Mouse (Mus musculus) neural tube, embryonic 14.5 days (tissue): Measurements from ENCODE around the gene Stk38l. TPM values are rescaled to one million over a fixed set of nuclear protein-coding genes. Genes with fewer than 3 reads are reported as not detected.

Experiments used
- ATAC-seq: fragments of 200-750 bp; cut with Nextera tagmentation; 2 replicates; pipeline ENCODE4 v1.8.0; 2017; ENCODE audit warnings: low read depth, mild to moderate bottlenecking, moderate TSS enrichment, moderate library complexity
- H3K27ac ChIP-seq: fragments of 300-500 bp; sonication (generic); 2 replicates; pipeline ENCODE4 v1.5.1; 2014; ENCODE audit warnings: low read depth, mild to moderate bottlenecking, control low read depth, low read length, moderate library complexity, mixed read lengths
- H3K27me3 ChIP-seq: fragments of 300-500 bp; sonication (generic); 2 replicates; pipeline ENCODE4 v1.6.1; 2014; ENCODE audit warnings: low read length; ENCODE audit not compliant: control insufficient read depth, insufficient read depth
- H3K36me3 ChIP-seq: fragments of 300-500 bp; sonication (generic); 2 replicates; pipeline ENCODE4 v1.6.1; 2014; ENCODE audit warnings: low read length, mixed read lengths; ENCODE audit not compliant: control insufficient read depth, insufficient read depth
- H3K4me1 ChIP-seq: fragments of 300-500 bp; sonication (generic); 2 replicates; pipeline ENCODE4 v1.6.1; 2014; ENCODE audit warnings: low read length; ENCODE audit not compliant: control insufficient read depth, insufficient read depth
- H3K4me2 ChIP-seq: fragments of 300-500 bp; sonication (generic); 2 replicates; pipeline ENCODE4 v1.6.1; 2014; ENCODE audit warnings: mild to moderate bottlenecking, low read depth, low read length, control low read depth
- H3K4me3 ChIP-seq: fragments of 300-500 bp; sonication (generic); 2 replicates; pipeline ENCODE4 v1.5.1; 2014; ENCODE audit warnings: low read depth, low read length, control low read depth, mixed read lengths
- H3K9ac ChIP-seq: fragments of 300-500 bp; sonication (generic); replicated peaks from 2 replicates; pipeline ENCODE4 v1.6.1; 2014; ENCODE audit warnings: low read depth, mild to moderate bottlenecking, control low read depth, low read length, mixed read lengths
- H3K9me3 ChIP-seq: fragments of 300-500 bp; sonication (generic); 2 replicates; pipeline ENCODE4 v1.6.1; 2016; ENCODE audit warnings: low read length; ENCODE audit not compliant: control insufficient read depth
- WGBS: fragments of 180-500 bp; shearing (Covaris S2); extraction: QIAGEN DNeasy Blood & Tissue Kit; methylation state at CpG from one replicate; pipeline ENCODE4 v1.1.7; 2014; 5-methylcytosine and 5-hydroxymethylcytosine counted together
- polyA plus RNA-seq: library from polyadenylated mRNA; unstranded; fragments of >200 nt; fragmentation: Nextera tagmentation; extraction: Ambion mirVana; gene quantifications from 2 replicates; pipeline ENCODE4 v1.2.1, GENCODE M21; 2014

Stk38l gene
- polyA plus RNA-seq, 1 experiment from 2014 or later: 13.9 TPM

DNA sequence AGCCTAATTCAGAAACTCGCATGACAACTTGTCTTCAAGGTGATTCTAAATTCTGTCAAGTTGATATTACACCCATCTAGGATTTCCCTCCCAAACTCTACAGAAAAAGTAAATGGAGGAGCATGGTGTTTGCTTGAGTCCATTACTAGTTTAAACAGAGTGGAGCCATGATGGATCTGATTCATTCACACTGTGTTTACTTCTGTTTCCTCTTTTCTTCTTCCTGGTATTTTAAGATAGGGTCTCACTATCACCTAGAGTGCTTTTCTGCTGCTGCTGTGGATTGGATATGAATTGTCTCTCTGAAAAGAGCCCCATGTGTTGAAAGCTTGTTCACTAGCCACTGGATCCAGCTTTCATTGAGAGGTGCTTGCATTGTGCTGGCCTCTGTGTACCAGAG, 20.4 kb downstream of the Stk38l start:
- H3K4me3 ChIP-seq: no peak overlapping the region
- no peak overlapping the region for H3K27ac ChIP-seq
- no peak overlapping the region for H3K9ac ChIP-seq
- H3K9me3 ChIP-seq: no peaks in the 10 kb centered on the region
- 91% methylated on average over 1 of the region's 1 CpGs for WGBS
- no peak overlapping the region for H3K4me2 ChIP-seq
- no peak for ATAC-seq
- no peaks in the 10 kb centered on the region for H3K27me3 ChIP-seq
- H3K36me3 ChIP-seq: no peaks in the 10 kb centered on the region
- no peaks in the 10 kb centered on the region for H3K4me1 ChIP-seq

DNA sequence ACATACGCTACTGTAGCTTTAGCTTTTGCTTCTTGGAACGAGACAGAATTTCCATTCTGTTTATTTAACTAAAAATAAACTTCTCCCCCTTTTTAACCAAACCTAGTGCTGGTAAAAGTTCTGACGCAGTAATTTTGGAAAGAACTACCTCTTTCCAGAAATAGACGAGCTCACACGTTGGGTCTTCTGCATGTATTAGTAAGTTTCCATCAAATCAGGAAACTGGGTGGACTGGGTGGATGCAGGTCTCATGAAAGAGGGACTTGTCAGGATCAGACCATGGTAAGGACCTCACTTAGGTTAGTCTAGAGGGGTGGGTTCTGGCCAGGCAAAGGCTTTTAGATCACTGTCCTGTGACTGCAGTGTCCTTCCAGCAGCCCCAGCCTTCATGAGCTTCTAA, 21.8 kb downstream of the Stk38l start:
- no peak overlapping the region for H3K4me2 ChIP-seq
- no peaks in the 10 kb centered on the region for H3K36me3 ChIP-seq
- H3K27ac ChIP-seq: no peak overlapping the region
- no peaks in the 10 kb centered on the region for H3K9me3 ChIP-seq
- no peak overlapping the region for H3K4me3 ChIP-seq
- no peaks in the 10 kb centered on the region for H3K27me3 ChIP-seq
- WGBS: 81% methylated on average over 5 of the region's 5 CpGs
- H3K9ac ChIP-seq: no peak overlapping the region
- H3K4me1 ChIP-seq: no peaks in the 10 kb centered on the region
- ATAC-seq: no peak

DNA sequence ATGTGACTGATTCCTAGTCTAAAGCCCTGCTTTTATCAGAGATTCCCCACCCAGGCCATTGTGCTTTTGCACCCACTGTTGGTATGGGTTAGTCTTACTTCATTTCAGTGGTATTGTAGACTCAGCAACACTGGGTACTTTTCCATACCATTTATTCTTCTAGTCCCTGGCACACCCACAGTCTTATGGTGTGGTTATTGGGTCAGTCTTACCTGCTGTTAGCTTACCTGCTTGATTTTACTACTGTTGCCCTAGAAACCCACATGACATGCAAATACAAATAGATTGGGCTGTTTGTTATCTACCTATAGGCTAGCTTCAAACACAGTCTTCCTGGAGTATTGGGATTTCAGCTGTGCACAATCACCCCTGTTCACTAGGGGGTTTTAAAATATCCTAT, 22.3 kb downstream of the Stk38l start:
- H3K27ac ChIP-seq: no peak overlapping the region
- no peaks in the 10 kb centered on the region for H3K9me3 ChIP-seq
- H3K9ac ChIP-seq: no peak overlapping the region
- no peaks in the 10 kb centered on the region for H3K4me1 ChIP-seq
- H3K4me3 ChIP-seq: no peak overlapping the region
- ATAC-seq: no peak
- H3K4me2 ChIP-seq: no peak overlapping the region
- no peaks in the 10 kb centered on the region for H3K27me3 ChIP-seq
- no peaks in the 10 kb centered on the region for H3K36me3 ChIP-seq

DNA sequence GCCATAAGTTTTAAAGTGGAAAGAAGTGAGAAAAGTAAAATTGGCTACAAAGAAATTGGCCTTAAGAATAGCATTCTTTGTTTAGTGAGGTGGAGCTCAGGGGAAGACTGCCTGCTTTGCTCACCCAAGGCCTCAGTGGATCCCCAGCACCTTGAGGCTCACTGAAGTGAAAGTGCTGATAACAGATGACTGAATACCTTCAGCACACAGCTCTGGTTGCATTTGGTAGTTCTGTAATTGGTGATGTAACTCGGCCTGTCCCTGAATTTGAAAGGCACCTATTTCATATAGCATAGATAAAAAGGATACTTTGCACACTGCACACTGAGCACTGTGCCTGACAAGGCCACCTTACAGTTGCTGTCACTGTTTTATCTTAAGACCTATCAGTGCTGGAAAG, 23.5 kb downstream of the Stk38l start:
- Histone ChIP-seq H3K9me3 (no peaks in the 10 kb centered on the region), H3K4me2 (no peak overlapping the region), H3K27ac (no peak overlapping the region), H3K36me3 (no peaks in the 10 kb centered on the region), H3K9ac (no peak overlapping the region), H3K4me1 (no peaks in the 10 kb centered on the region), H3K4me3 (no peak overlapping the region), H3K27me3 (no peaks in the 10 kb centered on the region)
- ATAC-seq: no peak
- WGBS: 88% methylated on average over 1 of the region's 1 CpGs

DNA sequence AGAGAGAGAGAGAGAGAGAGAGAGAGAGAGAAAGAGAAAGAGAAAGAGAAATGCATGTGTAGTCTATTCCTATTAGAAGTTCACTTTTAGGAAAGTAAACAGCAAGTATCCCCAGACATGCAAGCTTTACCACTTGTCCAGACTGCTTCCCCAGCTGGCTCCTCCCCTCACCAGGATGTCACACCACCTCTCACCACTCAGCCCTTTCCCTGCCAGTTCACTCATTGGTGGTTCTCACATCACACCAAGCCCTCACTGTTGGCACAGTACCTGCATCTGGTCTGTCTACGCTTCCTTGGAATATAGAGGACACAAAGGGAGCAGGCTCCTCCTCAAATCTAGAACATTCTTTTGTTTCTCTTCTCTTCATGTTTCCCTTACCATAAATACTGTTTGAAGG, 26.9 kb downstream of the Stk38l start:
- Histone ChIP-seq H3K27ac (no peak overlapping the region), H3K9ac (no peak overlapping the region), H3K9me3 (no peaks in the 10 kb centered on the region), H3K27me3 (no peaks in the 10 kb centered on the region), H3K36me3 (no peaks in the 10 kb centered on the region), H3K4me1 (0 out of 2 replicates have a peak, but pooled peaks cover 5% of the 10 kb centered on the region), H3K4me3 (no peak overlapping the region), H3K4me2 (no peak overlapping the region)
- WGBS: 58% methylated on average over 1 of the region's 1 CpGs
- ATAC-seq: no peak

GRCm38 (mm10) chr6:146752178-146752577, 27.4 kb downstream of the Stk38l start:
- Histone ChIP-seq H3K4me1 (0 out of 2 replicates have a peak, but pooled peaks cover 5% of the 10 kb centered on the region), H3K27me3 (no peaks in the 10 kb centered on the region), H3K4me3 (no peak overlapping the region), H3K27ac (no peak overlapping the region), H3K36me3 (no peaks in the 10 kb centered on the region), H3K9me3 (no peaks in the 10 kb centered on the region), H3K9ac (no peak overlapping the region), H3K4me2 (no peak overlapping the region)
- no peak for ATAC-seq
- 86% methylated on average over 2 of the region's 2 CpGs for WGBS

DNA sequence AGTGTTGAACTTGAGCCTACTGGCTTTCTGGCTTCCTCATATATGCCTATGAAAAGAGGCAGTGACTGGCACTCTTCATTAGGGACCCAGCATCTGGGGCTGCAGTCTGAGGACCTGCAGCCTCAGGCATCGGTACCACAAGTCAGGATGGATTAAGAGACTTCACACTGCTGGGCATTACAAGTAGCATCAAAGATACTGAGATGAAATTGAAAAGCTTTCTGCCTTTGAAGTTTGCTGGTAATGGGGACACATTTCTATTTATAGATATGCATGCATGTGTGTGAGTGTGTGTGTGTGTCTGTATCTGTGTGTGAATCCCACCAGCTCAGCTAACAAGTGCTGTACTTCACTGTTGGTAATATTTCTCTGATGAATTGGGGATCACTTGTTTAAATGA, 27.8 kb downstream of the Stk38l start:
- 82% methylated on average over 1 of the region's 1 CpGs for WGBS
- ATAC-seq: no peak

DNA sequence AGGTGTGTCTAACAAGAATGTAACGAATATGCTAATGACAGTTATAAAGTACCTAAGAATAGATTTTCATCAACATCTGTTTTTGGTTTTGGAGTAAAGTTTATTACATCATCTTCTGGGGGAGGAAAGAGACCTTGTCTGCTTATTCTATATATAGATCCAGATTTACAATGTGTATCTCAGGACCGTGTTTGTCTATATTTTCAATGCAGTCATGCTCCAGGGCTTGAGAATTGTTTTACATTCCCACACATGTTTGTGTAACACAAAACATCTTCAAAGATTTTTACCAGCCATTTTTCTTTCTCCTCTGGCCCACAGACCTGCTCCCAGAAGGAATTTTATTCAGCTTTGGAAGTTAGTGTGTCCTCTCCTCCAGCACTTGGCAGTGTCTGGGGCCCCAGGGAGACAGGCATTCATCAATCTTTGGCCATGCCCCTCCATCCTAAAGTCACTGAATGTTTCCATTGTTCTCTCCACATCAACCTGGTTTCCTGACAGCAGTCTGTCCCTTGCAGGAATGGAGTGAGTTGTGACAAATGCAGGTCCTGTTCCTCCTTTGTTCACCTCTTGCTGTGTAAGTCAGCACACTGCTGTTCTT, 28.9 kb downstream of the Stk38l start:
- ATAC-seq: no peak
- WGBS: 76% methylated on average over 2 of the region's 2 CpGs
- H3K9me3 ChIP-seq: no peaks in the 10 kb centered on the region

More for the DNA sequence above, 27.8 kb downstream of the Stk38l start:
- H3K4me1 ChIP-seq: 0 out of 2 replicates have a peak, but pooled peaks cover 5% of the 10 kb centered on the region
- H3K27ac ChIP-seq: no peak overlapping the region
- H3K27me3 ChIP-seq: no peaks in the 10 kb centered on the region
- H3K4me2 ChIP-seq: no peak overlapping the region
- H3K9me3 ChIP-seq: no peaks in the 10 kb centered on the region
- no peaks in the 10 kb centered on the region for H3K36me3 ChIP-seq
- no peak overlapping the region for H3K9ac ChIP-seq
- H3K4me3 ChIP-seq: no peak overlapping the region

DNA sequence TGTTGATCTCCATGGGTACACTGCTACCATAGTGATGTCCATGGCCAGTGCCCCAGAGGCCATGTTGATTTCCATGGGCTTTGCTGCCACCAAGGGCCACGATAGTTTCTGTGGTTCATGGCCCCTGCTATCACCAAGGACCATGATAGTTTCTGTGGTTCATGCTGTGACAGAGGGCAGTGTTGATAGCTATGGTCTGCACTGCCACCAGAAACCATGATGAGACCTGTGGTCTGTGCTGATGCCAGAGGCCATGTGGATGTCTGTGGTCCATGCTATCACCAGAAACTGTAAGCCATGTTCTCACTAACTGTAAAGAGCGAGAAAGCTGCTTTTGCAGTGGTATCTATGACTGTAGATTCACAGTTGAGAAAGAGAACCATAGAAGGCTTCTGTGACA, 30.3 kb downstream of the Stk38l start:
- WGBS: 93% methylated on average over 2 of the region's 2 CpGs
- H3K9me3 ChIP-seq: no peaks in the 10 kb centered on the region

More for the DNA sequence above, 28.9 kb downstream of the Stk38l start:
- Histone ChIP-seq H3K4me3 (no peak overlapping the region), H3K9ac (no peak overlapping the region), H3K4me2 (no peak overlapping the region), H3K4me1 (0 out of 2 replicates have a peak, but pooled peaks cover 5% of the 10 kb centered on the region), H3K27ac (0 out of 2 replicates have a peak overlapping the region, but pooled peaks have one; percentile 10), H3K27me3 (no peaks in the 10 kb centered on the region), H3K36me3 (no peaks in the 10 kb centered on the region)

More for the DNA sequence above, 30.3 kb downstream of the Stk38l start:
- no peak overlapping the region for H3K4me2 ChIP-seq
- no peaks in the 10 kb centered on the region for H3K27me3 ChIP-seq
- no peaks in the 10 kb centered on the region for H3K36me3 ChIP-seq
- no peak overlapping the region for H3K4me3 ChIP-seq
- H3K4me1 ChIP-seq: 0 out of 2 replicates have a peak, but pooled peaks cover 5% of the 10 kb centered on the region
- no peak overlapping the region for H3K27ac ChIP-seq
- ATAC-seq: no peak
- H3K9ac ChIP-seq: no peak overlapping the region
